Mouse (Mus musculus): ENCODE results near the gene Necap2.

Gene Necap2

GRCm38 (mm10) chr4:141074109-141074508 is 4.0 kb downstream of the Necap2 start:
- in situ Hi-C loops (cut with MseI, MboI): no loop called here

GRCm38 (mm10) chr4:141073661-141074060 is 4.5 kb downstream of the Necap2 start:
- in situ Hi-C loops (cut with MseI, MboI): no loop called here

- in situ Hi-C loops (cut with MseI, MboI): no loop called here
Observed at GRCm38 (mm10) chr4:141072502-141072901, 5.7 kb downstream of the Necap2 start.

GRCm38 (mm10) chr4:141069731-141070130 is 8.4 kb downstream of the Necap2 start:
- in situ Hi-C loops (cut with MseI, MboI): no loop called here

- in situ Hi-C loops (cut with MseI, MboI): no loop called here
Observed at GRCm38 (mm10) chr4:141068655-141069054, 9.5 kb downstream of the Necap2 start.

- in situ Hi-C loops (cut with MseI, MboI): no loop called here
Observed at GRCm38 (mm10) chr4:141067516-141068046, 10.6 kb downstream of the Necap2 start.

GRCm38 (mm10) chr4:141066709-141067515 is 11.2 kb downstream of the Necap2 start:
- in situ Hi-C loops (cut with MseI, MboI): no loop called here

GRCm38 (mm10) chr4:141065123-141065522 is 13.0 kb downstream of the Necap2 start:
- in situ Hi-C loops (cut with MseI, MboI): no loop called here

- in situ Hi-C loops (cut with MseI, MboI): no loop called here
Observed at GRCm38 (mm10) chr4:141064104-141064659, 14.0 kb downstream of the Necap2 start.

- in situ Hi-C loops (cut with MseI, MboI): no loop called here
Observed at GRCm38 (mm10) chr4:141060426-141061301, 17.5 kb downstream of the Necap2 start, which contains the start of gene Crocc. TSS of gene Crocc (minus strand) at chr4:141060550.

GRCm38 (mm10) chr4:141059616-141060425 is 18.3 kb downstream of the Necap2 start:
- in situ Hi-C loops (cut with MseI, MboI): no loop called here

GRCm38 (mm10) chr4:141058835-141059234 is 19.3 kb downstream of the Necap2 start:
- in situ Hi-C loops (cut with MseI, MboI): no loop called here

- in situ Hi-C loops (cut with MseI, MboI): no loop called here
Observed at GRCm38 (mm10) chr4:141056970-141057369, 21.2 kb downstream of the Necap2 start.

- in situ Hi-C loops (cut with MseI, MboI): no loop called here
Observed at GRCm38 (mm10) chr4:141053568-141054161, 24.5 kb downstream of the Necap2 start.

GRCm38 (mm10) chr4:141053138-141053537 is 25.0 kb downstream of the Necap2 start:
- in situ Hi-C loops (cut with MseI, MboI): no loop called here

GRCm38 (mm10) chr4:141052442-141052841 is 25.7 kb downstream of the Necap2 start:
- in situ Hi-C loops (cut with MseI, MboI): no loop called here

GRCm38 (mm10) chr4:141049476-141049835 is 28.7 kb downstream of the Necap2 start:
- in situ Hi-C loops (cut with MseI, MboI): no loop called here

GRCm38 (mm10) chr4:141048810-141049475 is 29.2 kb downstream of the Necap2 start:
- in situ Hi-C loops (cut with MseI, MboI): no loop called here

GRCm38 (mm10) chr4:141044816-141045215 is 33.3 kb downstream of the Necap2 start:
- in situ Hi-C loops (cut with MseI, MboI): no loop called here

- in situ Hi-C loops (cut with MseI, MboI): no loop called here
Observed at GRCm38 (mm10) chr4:141041117-141041516, 37.0 kb downstream of the Necap2 start.

Measured in mouse trophoblast stem cell (cell line).